Mouse (Mus musculus): ENCODE data around the gene Pacrg.

Gene Pacrg

DNA sequence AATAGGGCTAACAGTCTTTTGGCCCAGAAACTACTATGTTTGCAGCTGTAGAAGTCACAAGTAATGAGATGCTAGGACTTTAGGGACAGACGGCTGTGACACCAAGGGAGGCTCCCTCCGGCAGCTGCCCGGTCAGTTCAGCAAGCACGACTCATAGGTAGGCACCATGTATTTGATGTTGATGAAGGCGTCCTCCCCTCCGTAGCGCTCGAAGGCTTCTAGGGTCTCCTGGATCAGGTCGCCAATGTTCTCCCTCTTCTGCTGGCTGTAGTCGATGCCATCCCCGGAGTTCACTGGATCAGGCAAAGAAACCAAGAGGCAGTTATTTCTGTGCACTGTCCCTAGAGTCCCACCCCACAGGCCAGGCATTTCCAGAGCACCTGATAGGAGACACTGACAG is 436.9 kb downstream of the Pacrg start:
- DNase-seq (ENCODE audit: low read depth, low spot score) = no peak
- Histone ChIP-seq H3K27me3 (ENCODE audit: control insufficient read depth, insufficient read depth, low read length, poor library complexity, severe bottlenecking) (no peaks in the 10 kb centered on the region), H3K36me3 (ENCODE audit: control insufficient read depth, insufficient read depth, low read length, poor library complexity, severe bottlenecking) (no peaks in the 10 kb centered on the region)

DNA sequence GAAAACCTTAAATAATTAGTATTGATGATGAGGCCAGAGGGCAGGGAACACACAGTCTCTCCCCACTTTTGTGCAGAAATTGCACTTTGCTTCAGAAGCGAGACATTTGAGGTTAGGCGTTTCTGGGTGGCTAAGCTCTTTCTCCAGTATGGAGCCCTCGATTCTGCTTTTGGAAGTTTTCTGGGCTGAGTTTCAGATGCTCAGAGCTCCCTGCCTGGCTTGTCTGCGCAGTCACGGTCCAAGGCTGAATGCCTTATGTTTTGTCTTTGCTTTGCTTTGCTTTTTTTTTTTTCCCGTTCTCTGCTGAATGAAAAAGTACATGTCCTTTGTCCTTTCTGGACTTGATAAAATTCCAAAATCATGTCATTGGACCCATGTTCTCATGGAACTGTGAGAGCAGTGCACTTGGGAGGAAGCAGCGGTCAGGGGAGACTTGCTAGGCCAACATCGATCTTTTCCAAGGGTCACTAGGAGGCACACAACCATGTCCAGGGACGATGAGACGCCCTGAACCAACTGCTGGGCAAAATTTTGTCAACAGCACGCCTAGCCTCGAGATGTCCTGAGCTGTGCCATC is 438.0 kb downstream of the Pacrg start:
- no peaks in the 10 kb centered on the region for H3K36me3 ChIP-seq (ENCODE audit: control insufficient read depth, insufficient read depth, low read length, poor library complexity, severe bottlenecking)
- H3K27me3 ChIP-seq (ENCODE audit: control insufficient read depth, insufficient read depth, low read length, poor library complexity, severe bottlenecking) = no peaks in the 10 kb centered on the region
- no peak for DNase-seq (ENCODE audit: low read depth, low spot score)

- DNase-seq (ENCODE audit: low read depth, low spot score) = no peak
- Histone ChIP-seq H3K36me3 (ENCODE audit: control insufficient read depth, insufficient read depth, low read length, poor library complexity, severe bottlenecking) (no peaks in the 10 kb centered on the region), H3K27me3 (ENCODE audit: control insufficient read depth, insufficient read depth, low read length, poor library complexity, severe bottlenecking) (no peaks in the 10 kb centered on the region)
Observed at GRCm38 (mm10) chr17:10401529-10401928, 438.6 kb downstream of the Pacrg start.

GRCm38 (mm10) chr17:10399706-10400105 is 440.4 kb downstream of the Pacrg start:
- DNase-seq (ENCODE audit: low read depth, low spot score) = no peak
- H3K36me3 ChIP-seq (ENCODE audit: control insufficient read depth, insufficient read depth, low read length, poor library complexity, severe bottlenecking) = no peaks in the 10 kb centered on the region
- H3K27me3 ChIP-seq (ENCODE audit: control insufficient read depth, insufficient read depth, low read length, poor library complexity, severe bottlenecking) = no peaks in the 10 kb centered on the region

DNA sequence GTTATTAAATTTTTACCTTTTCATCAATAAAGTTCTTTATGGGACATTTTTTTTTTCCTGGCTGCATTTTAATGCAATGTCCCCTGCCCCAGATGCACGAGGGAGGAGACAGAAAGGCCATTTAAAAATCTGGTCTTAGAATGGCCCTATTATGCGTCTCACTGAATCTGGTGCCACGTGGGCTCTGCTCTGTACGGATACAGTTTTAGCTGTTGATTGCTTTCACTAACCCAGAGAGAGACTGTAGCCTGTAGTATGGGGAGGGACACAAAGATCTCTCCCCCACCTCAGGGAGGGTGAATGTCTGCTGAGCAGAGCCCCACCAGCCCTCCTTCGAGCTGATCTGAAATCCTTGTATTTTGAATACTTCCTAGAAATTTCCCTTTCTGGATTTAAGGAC is 441.2 kb downstream of the Pacrg start:
- DNase-seq (ENCODE audit: low read depth, low spot score) = no peak
- Histone ChIP-seq H3K36me3 (ENCODE audit: control insufficient read depth, insufficient read depth, low read length, poor library complexity, severe bottlenecking) (no peaks in the 10 kb centered on the region), H3K27me3 (ENCODE audit: control insufficient read depth, insufficient read depth, low read length, poor library complexity, severe bottlenecking) (no peaks in the 10 kb centered on the region)

DNA sequence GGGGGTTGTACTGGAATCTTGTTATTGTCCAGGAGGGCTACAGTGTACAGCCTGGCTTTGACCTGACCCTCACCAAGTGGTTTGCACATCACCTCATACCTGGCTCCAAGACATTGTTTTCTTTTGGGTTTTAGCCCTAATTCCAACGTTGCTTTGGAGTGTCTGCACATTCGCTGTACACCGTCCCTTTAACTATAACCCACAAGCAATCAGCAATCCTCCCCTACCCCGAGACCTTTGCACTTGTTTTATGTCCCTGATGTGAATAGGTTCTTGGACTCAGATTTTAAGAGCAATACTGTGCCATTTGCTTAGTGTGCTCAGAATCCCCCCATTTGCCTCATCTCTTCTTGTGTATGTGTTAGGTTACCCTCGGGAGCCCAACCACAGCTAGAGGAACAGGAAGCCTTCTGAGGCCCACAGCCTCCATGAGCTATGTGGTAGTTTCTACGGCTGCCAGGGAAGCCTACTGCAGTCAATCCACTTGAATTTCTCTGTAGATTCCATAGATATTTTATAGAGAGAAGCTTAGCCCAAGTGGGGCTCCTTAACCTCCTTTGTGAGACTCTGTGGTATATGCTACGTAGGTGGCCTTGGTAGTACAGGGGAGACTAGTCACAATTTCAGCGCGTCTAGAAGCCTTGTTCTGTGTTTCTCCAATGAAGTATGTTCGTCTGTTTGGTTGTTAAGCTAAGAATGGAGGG is 442.0 kb downstream of the Pacrg start:
- no peak for DNase-seq (ENCODE audit: low read depth, low spot score)
- H3K27me3 ChIP-seq (ENCODE audit: control insufficient read depth, insufficient read depth, low read length, poor library complexity, severe bottlenecking) = no peaks in the 10 kb centered on the region
- no peaks in the 10 kb centered on the region for H3K36me3 ChIP-seq (ENCODE audit: control insufficient read depth, insufficient read depth, low read length, poor library complexity, severe bottlenecking)

- H3K36me3 ChIP-seq (ENCODE audit: control insufficient read depth, insufficient read depth, low read length, poor library complexity, severe bottlenecking) = no peaks in the 10 kb centered on the region
- no peak for DNase-seq (ENCODE audit: low read depth, low spot score)
- no peaks in the 10 kb centered on the region for H3K27me3 ChIP-seq (ENCODE audit: control insufficient read depth, insufficient read depth, low read length, poor library complexity, severe bottlenecking)
Observed at GRCm38 (mm10) chr17:10397336-10397735, 442.8 kb downstream of the Pacrg start.

- DNase-seq (ENCODE audit: low read depth, low spot score) = no peak
- Histone ChIP-seq H3K27me3 (ENCODE audit: control insufficient read depth, insufficient read depth, low read length, poor library complexity, severe bottlenecking) (no peaks in the 10 kb centered on the region), H3K36me3 (ENCODE audit: control insufficient read depth, insufficient read depth, low read length, poor library complexity, severe bottlenecking) (no peaks in the 10 kb centered on the region)
Observed at GRCm38 (mm10) chr17:10396863-10397262, 443.2 kb downstream of the Pacrg start.

- no peaks in the 10 kb centered on the region for H3K27me3 ChIP-seq (ENCODE audit: control insufficient read depth, insufficient read depth, low read length, poor library complexity, severe bottlenecking)
- H3K36me3 ChIP-seq (ENCODE audit: control insufficient read depth, insufficient read depth, low read length, poor library complexity, severe bottlenecking) = no peaks in the 10 kb centered on the region
- no peak for DNase-seq (ENCODE audit: low read depth, low spot score)
Observed at GRCm38 (mm10) chr17:10394855-10395254, 445.3 kb downstream of the Pacrg start.

DNA sequence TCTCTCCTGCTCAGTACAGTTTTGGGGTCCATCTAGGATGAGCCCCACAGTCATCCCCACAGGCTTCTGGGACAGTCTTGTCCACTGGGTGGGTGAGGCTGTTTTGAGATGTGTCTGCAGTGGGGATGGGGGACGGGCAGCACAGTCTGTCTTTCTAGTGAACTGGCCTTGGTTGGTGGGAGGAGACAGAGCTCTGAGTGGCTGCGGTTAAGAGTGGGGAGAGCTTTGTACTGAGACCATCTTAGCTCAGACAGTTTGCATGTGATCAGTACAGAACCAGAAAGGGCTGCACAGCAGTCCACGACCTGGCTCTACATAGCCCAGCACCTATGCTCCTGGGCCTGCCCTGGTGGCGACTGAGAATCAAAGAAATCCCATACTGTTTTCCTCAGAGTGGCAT is 446.3 kb downstream of the Pacrg start:
- Histone ChIP-seq H3K36me3 (ENCODE audit: control insufficient read depth, insufficient read depth, low read length, poor library complexity, severe bottlenecking) (no peaks in the 10 kb centered on the region), H3K27me3 (ENCODE audit: control insufficient read depth, insufficient read depth, low read length, poor library complexity, severe bottlenecking) (no peaks in the 10 kb centered on the region)
- no peak for DNase-seq (ENCODE audit: low read depth, low spot score)

DNA sequence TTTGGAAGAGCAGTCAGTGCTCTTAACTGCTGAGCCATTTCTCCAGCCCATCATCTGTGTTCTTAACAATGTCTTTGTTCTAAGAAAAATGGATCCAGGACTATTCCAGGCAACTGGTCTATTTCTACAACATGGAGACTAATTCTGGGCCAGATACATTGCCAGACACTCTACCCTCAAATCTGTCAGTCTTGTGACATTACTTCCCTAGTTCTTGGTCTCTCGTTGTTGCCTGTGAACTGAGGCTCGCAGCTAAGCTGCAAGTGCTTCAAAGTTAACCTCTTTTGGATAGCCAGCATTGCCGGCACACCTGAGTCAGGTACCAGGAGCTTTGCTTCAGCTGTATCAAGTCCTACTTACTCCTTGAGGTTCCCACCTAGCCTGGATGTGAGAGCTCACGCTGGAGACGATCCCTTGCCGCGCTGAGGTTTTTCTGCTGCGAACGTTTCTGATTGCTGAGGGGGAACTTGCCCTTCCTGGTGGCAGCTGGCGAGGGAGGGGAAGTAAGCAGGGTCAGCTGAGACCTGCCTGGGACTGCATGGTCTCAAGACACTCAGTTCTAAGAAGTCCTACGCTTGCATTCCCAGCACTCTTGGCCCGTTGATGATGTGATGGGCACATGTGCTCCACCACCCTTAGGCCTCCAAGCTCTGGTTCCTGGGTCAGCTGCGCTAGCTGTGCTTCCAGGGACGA is 447.6 kb downstream of the Pacrg start:
- no peaks in the 10 kb centered on the region for H3K36me3 ChIP-seq (ENCODE audit: control insufficient read depth, insufficient read depth, low read length, poor library complexity, severe bottlenecking)
- H3K27me3 ChIP-seq (ENCODE audit: control insufficient read depth, insufficient read depth, low read length, poor library complexity, severe bottlenecking) = no peaks in the 10 kb centered on the region
- DNase-seq (ENCODE audit: low read depth, low spot score) = peak; percentile 33

- H3K27me3 ChIP-seq (ENCODE audit: control insufficient read depth, insufficient read depth, low read length, poor library complexity, severe bottlenecking) = no peaks in the 10 kb centered on the region
- no peaks in the 10 kb centered on the region for H3K36me3 ChIP-seq (ENCODE audit: control insufficient read depth, insufficient read depth, low read length, poor library complexity, severe bottlenecking)
- no peak for DNase-seq (ENCODE audit: low read depth, low spot score)
Observed at GRCm38 (mm10) chr17:10390232-10391172, 449.6 kb downstream of the Pacrg start.

GRCm38 (mm10) chr17:10389740-10390139 is 450.4 kb downstream of the Pacrg start:
- DNase-seq (ENCODE audit: low read depth, low spot score) = no peak
- no peaks in the 10 kb centered on the region for H3K36me3 ChIP-seq (ENCODE audit: control insufficient read depth, insufficient read depth, low read length, poor library complexity, severe bottlenecking)
- no peaks in the 10 kb centered on the region for H3K27me3 ChIP-seq (ENCODE audit: control insufficient read depth, insufficient read depth, low read length, poor library complexity, severe bottlenecking)

- Histone ChIP-seq H3K36me3 (ENCODE audit: control insufficient read depth, insufficient read depth, low read length, poor library complexity, severe bottlenecking) (no peaks in the 10 kb centered on the region), H3K27me3 (ENCODE audit: control insufficient read depth, insufficient read depth, low read length, poor library complexity, severe bottlenecking) (no peaks in the 10 kb centered on the region)
- DNase-seq (ENCODE audit: low read depth, low spot score) = no peak
Observed at GRCm38 (mm10) chr17:10386548-10386947, 453.6 kb downstream of the Pacrg start.
